26 mouse cellular contexts compared by ENCODE assay signal in the genomic region with DNA sequence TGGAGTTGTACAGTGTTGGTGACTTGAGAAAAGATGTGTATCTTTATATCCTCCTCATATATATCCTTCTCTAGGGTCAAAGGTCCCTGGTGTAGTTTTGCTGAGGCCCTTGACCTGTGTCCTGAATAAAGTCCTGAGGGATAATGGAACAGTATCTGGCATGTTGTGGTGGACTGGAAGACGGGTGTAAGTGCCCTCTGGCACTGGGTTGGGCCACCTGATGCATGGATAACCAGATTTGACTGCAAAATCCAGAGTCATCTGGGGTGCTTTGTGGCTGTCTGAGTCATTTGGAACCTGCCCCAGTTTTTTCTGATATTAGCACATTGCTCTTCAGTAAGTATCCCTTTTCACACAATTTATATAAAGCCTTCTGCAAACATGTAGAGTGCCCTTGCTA.
DNase-seq lines count a peak whose midpoint lies in the region; ATAC-seq and TF ChIP-seq lines count a peak whose summit lies in the region.
"Had no signal": no experiment of that assay in that cellular context is flagged by ENCODE, and none has a peak within 500 bp of the region (broad histone marks: within the 10 kb centered on the region; RNA-seq: fewer than 3 reads in every experiment).

No protein-coding gene starts in this region.

- no peaks in the 10 kb centered on the region for H3K27me3 ChIP-seq in hindbrain, postnatal 0 days (ENCODE audit: insufficient read depth, low read length)
- H3K27me3 ChIP-seq in hindbrain, embryonic 10.5 days (ENCODE audit: insufficient read depth, poor library complexity, severe bottlenecking), result no peaks in the 10 kb centered on the region
- H3K27me3 ChIP-seq: CH12.LX; forebrain, embryonic 13.5 days; heart, embryonic 12.5 days; heart, embryonic 15.5 days had no signal

- no peaks in the 10 kb centered on the region for H3K9me3 ChIP-seq in hindbrain, postnatal 0 days (ENCODE audit: low read length)
- H3K9me3 ChIP-seq in hindbrain, embryonic 10.5 days, result no peaks in the 10 kb centered on the region
- H3K9me3 ChIP-seq: forebrain, embryonic 10.5 days; forebrain, embryonic 13.5 days; heart, embryonic 12.5 days; heart, embryonic 15.5 days had no signal

- DNase-seq in adrenal gland, adult 2 months, result peak; percentile 29
- DNase-seq in adrenal gland, postnatal 4 days (ENCODE audit: low spot score in 2 of 2), result no peak
- peak; percentile 22 to 49 for DNase-seq in cerebellum, postnatal 14 days
- no peak for DNase-seq in cerebellum, adult 8-10 months
- peak; percentile 30 for DNase-seq in hindbrain, postnatal 0 days (ENCODE audit: low spot score)
- no peak for DNase-seq in hindbrain, embryonic 10.5 days (ENCODE audit: low spot score)
- peak; percentile 2 for DNase-seq in NIH3T3 (ENCODE audit: low read depth)
- DNase-seq: B cell, adult 2 months; cerebellum, adult 11-12 months; cerebellum, adult 9-10 months; cerebellum, postnatal 36 days; gastrocnemius, postnatal 10 days; gastrocnemius, postnatal 36 days; heart, postnatal 10 days; heart, postnatal 36 days; kidney, adult 2 months had no signal

- H3K4me3 ChIP-seq in hindbrain, postnatal 0 days (ENCODE audit: low read length), result no peak overlapping the region
- no peak overlapping the region for H3K4me3 ChIP-seq in hindbrain, embryonic 10.5 days
- H3K4me3 ChIP-seq: forebrain, embryonic 10.5 days; forebrain, embryonic 13.5 days; heart, embryonic 12.5 days; heart, embryonic 15.5 days had no signal

- no peak overlapping the region for H3K9ac ChIP-seq in hindbrain, postnatal 0 days (replicated peaks; ENCODE audit: low read length)
- H3K9ac ChIP-seq: forebrain, embryonic 13.5 days; heart, embryonic 12.5 days; heart, embryonic 15.5 days; hindbrain, embryonic 14.5 days had no signal

- no peak for TF ChIP-seq CTCF in hindbrain, postnatal 0 days (IDR thresholded peaks at IDR 0.05; ENCODE audit: low read depth)

- no peak overlapping the region for H3K27ac ChIP-seq in hindbrain, postnatal 0 days
- H3K27ac ChIP-seq in hindbrain, embryonic 10.5 days, result no peak overlapping the region
- H3K27ac ChIP-seq: forebrain, embryonic 10.5 days; forebrain, embryonic 13.5 days; heart, embryonic 15.5 days; hindbrain, embryonic 14.5 days had no signal

- no peak overlapping the region for H3K4me2 ChIP-seq in hindbrain, postnatal 0 days (ENCODE audit: low read depth, low read length)
- H3K4me2 ChIP-seq: forebrain, embryonic 13.5 days; heart, embryonic 12.5 days; heart, embryonic 15.5 days; hindbrain, embryonic 14.5 days had no signal

- WGBS in hindbrain, postnatal 0 days, result 87% methylated on average over 1 of the region's 1 CpGs
- WGBS in hindbrain, embryonic 10.5 days, result 73% methylated on average over 1 of the region's 1 CpGs

- no peaks in the 10 kb centered on the region for H3K36me3 ChIP-seq in hindbrain, postnatal 0 days (ENCODE audit: insufficient read depth, low read length)
- H3K36me3 ChIP-seq in hindbrain, embryonic 10.5 days, result no peaks in the 10 kb centered on the region
- H3K36me3 ChIP-seq: forebrain, embryonic 10.5 days; G1E; heart, embryonic 12.5 days; heart, embryonic 15.5 days had no signal

- ATAC-seq in hindbrain, postnatal 0 days, result no peak
- ATAC-seq: activated CD4-positive, CD25-positive, alpha-beta regulatory T cell, adult 4 months; forebrain, embryonic 13.5 days; forebrain, embryonic 16.5 days; intestine, postnatal 0 days had no signal

- no peaks in the 10 kb centered on the region for H3K4me1 ChIP-seq in hindbrain, postnatal 0 days (ENCODE audit: insufficient read depth, low read length)
- no peaks in the 10 kb centered on the region; the same call in 1 of the 2 replicates for H3K4me1 ChIP-seq in hindbrain, embryonic 10.5 days (replicated peaks)
- H3K4me1 ChIP-seq: forebrain, embryonic 10.5 days; forebrain, embryonic 13.5 days; heart, embryonic 12.5 days; heart, embryonic 15.5 days had no signal

Comparison
In these comparisons a context has a peak if more than half of its experiments do, and no peak if none do; other contexts are left out.
1. DNase-seq: peak in adrenal gland, adult 2 months (single experiment), cerebellum, postnatal 14 days (2 of 2), hindbrain, postnatal 0 days (single experiment) and NIH3T3 (single experiment); none in adrenal gland, postnatal 4 days (0 of 2), cerebellum, adult 8-10 months (single experiment) and hindbrain, embryonic 10.5 days (single experiment).